Mouse (Mus musculus) limb, embryonic 14.5 days (tissue): ENCODE data around the gene Gm37240. TPM values are rescaled to one million over a fixed set of nuclear protein-coding genes. Genes with fewer than 3 reads are reported as not detected.

ENCODE experiments used
- ATAC-seq: fragments of 200-750 bp; cut with Nextera tagmentation; 2 replicates; pipeline ENCODE4 v1.8.0; 2017; ENCODE audit warnings: low read depth, moderate number of reproducible peaks, moderate TSS enrichment; ENCODE audit not compliant: low FRiP score
- DNase-seq: peaks from one replicate; pipeline ENCODE4 v3.0.0-alpha.2; 2015; ENCODE audit warnings: low spot score
- H3K27ac ChIP-seq: fragments of 300-500 bp; sonication (generic); replicated peaks from 2 replicates; pipeline ENCODE4 v1.5.1; 2014; ENCODE audit warnings: low read depth, mild to moderate bottlenecking, low read length, moderate library complexity, mixed read lengths
- H3K27me3 ChIP-seq: fragments of 300-500 bp; sonication (generic); 2 replicates; pipeline ENCODE4 v1.6.1; 2014; ENCODE audit warnings: low read length, mixed read lengths; ENCODE audit not compliant: control insufficient read depth, insufficient read depth
- H3K36me3 ChIP-seq: fragments of 300-500 bp; sonication (generic); 2 replicates; pipeline ENCODE4 v1.6.1; 2014; ENCODE audit warnings: mild to moderate bottlenecking, low read length, moderate library complexity, mixed read lengths; ENCODE audit not compliant: control insufficient read depth, insufficient read depth
- H3K4me1 ChIP-seq: fragments of 300-500 bp; sonication (generic); 2 replicates; pipeline ENCODE4 v1.6.1; 2014; ENCODE audit warnings: antibody characterized with exemption, low read length, mixed read lengths; ENCODE audit not compliant: control insufficient read depth, insufficient read depth
- H3K4me2 ChIP-seq: fragments of 300-500 bp; sonication (generic); replicated peaks from 2 replicates; pipeline ENCODE4 v1.6.1; 2014; ENCODE audit warnings: low read depth, mild to moderate bottlenecking, low read length, moderate library complexity; ENCODE audit not compliant: severe bottlenecking
- H3K4me3 ChIP-seq: fragments of 300-500 bp; sonication (generic); replicated peaks from 2 replicates; pipeline ENCODE4 v1.5.1; 2014; ENCODE audit warnings: low read length
- H3K9ac ChIP-seq: fragments of 300-500 bp; sonication (generic); 2 replicates; pipeline ENCODE4 v1.6.1; 2014; ENCODE audit warnings: mild to moderate bottlenecking, low read depth, low read length, moderate library complexity; ENCODE audit not compliant: severe bottlenecking
- H3K9me3 ChIP-seq: fragments of 300-500 bp; sonication (generic); 2 replicates; pipeline ENCODE4 v1.6.1; 2016; ENCODE audit warnings: low read length; ENCODE audit not compliant: control insufficient read depth
- POLR2A ChIP-seq: fragments of 200-500 bp; IDR thresholded peaks from 2 replicates; pipeline ENCODE4 v1.8.0; 2012; ENCODE audit warnings: inconsistent platforms, mild to moderate bottlenecking, moderate library complexity, borderline replicate concordance; ENCODE audit not compliant: insufficient read depth, insufficient read length; ENCODE audit errors: extremely low read depth
- WGBS: fragments of 180-500 bp; shearing (Covaris S2); extraction: QIAGEN DNeasy Blood & Tissue Kit; methylation state at CpG from one replicate; pipeline ENCODE4 v1.1.7; 2014; 5-methylcytosine and 5-hydroxymethylcytosine counted together
- polyA plus RNA-seq, 2 experiments: library from polyadenylated mRNA; depleted of rRNA in 1 of 2; stranded (reverse) in 1 of 2; unstranded in 1 of 2; fragments of >200 nt; fragmentation: Nextera tagmentation in 1 of 2; extraction: Ambion mirVana in 1 of 2; gene quantifications; 2 replicates each; pipeline versions ENCODE4 v1.2.1 to v1.2.3; 2012 to 2014

The Gm37240 gene
- polyA plus RNA-seq, 2 experiments = 2.0 to 13.4 TPM

DNA sequence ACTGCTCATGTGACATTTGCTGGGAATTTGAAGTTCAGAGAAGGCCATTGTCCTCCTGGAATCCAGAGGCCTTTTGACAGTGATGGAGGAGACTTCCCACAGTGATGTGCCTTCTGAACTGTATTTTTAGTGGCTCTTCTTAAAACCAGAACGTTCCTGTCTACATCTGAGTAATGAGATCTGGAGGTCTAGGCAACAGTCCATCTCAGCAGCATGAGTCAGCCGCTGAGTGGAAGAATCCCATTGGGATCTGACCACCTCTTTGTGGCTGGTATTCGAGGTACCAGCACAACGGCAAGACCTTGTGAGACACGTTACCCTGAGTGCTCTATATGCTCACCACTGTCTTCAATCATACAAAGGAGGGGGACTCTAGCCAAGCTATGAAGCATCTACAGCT is 723.9 kb downstream of the Gm37240 start:
- DNase-seq (no peak), ATAC-seq (no peak)
- no peaks in the 10 kb centered on the region for H3K36me3 ChIP-seq
- no peaks in the 10 kb centered on the region for H3K27me3 ChIP-seq
- no peak for TF ChIP-seq POLR2A
- no peak overlapping the region for H3K27ac ChIP-seq
- H3K4me2 ChIP-seq = no peak overlapping the region
- H3K9ac ChIP-seq = no peak overlapping the region
- H3K4me1 ChIP-seq = no peaks in the 10 kb centered on the region
- WGBS = 86% methylated on average over 5 of the region's 5 CpGs
- H3K4me3 ChIP-seq = no peak overlapping the region
- no peaks in the 10 kb centered on the region for H3K9me3 ChIP-seq

DNA sequence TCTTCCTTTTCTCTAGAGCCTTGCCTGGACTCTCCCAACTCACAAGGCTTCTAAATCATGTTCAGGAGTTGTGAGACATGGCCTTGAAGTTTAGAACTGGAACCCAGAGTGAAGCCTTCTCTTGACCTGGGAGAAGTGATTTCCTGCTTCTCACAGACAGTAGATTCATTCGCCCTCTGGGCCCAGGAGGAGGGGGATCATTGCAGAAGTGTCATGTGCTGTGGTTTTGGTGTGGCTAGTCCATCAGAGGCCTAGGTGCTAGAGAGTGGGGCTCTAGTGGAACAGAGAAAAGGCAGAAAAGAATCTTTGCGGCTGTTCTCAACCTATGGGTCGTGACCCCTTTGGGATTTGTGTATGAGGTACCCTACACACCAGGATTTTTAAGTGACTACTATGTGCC is 724.9 kb downstream of the Gm37240 start:
- Histone ChIP-seq H3K9ac (no peak overlapping the region), H3K4me2 (no peak overlapping the region), H3K36me3 (no peaks in the 10 kb centered on the region), H3K9me3 (no peaks in the 10 kb centered on the region), H3K4me3 (no peak overlapping the region), H3K4me1 (no peaks in the 10 kb centered on the region), H3K27ac (no peak overlapping the region), H3K27me3 (no peaks in the 10 kb centered on the region)
- 92% methylated on average over 3 of the region's 3 CpGs for WGBS
- no peak for ATAC-seq
- DNase-seq = no peak
- no peak for TF ChIP-seq POLR2A

DNA sequence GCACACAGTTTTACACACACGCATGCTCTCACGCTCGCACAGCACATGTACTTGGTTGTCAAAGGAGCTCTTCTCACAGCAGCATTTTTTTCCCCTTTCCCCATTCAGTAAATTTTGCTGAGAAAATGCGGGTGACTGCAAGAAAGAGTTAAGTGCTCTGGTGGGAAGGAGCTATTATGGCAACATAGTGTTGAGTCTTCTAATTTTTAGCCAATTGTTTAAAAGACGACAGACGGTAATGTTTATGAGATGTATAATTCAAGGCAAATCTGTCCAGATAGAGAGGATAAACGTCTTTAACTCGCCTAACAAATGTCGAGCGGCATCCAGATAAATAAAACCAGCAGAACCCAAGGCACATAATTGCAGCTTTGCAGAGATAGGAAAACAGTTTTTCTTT is 726.5 kb downstream of the Gm37240 start:
- DNase-seq (no peak), ATAC-seq (no peak)
- Histone ChIP-seq H3K36me3 (no peaks in the 10 kb centered on the region), H3K27ac (no peak overlapping the region), H3K27me3 (no peaks in the 10 kb centered on the region), H3K9ac (no peak overlapping the region), H3K4me3 (no peak overlapping the region), H3K4me1 (no peaks in the 10 kb centered on the region), H3K4me2 (no peak overlapping the region), H3K9me3 (no peaks in the 10 kb centered on the region)
- 71% methylated on average over 10 of the region's 10 CpGs for WGBS
- TF ChIP-seq POLR2A = no peak

DNA sequence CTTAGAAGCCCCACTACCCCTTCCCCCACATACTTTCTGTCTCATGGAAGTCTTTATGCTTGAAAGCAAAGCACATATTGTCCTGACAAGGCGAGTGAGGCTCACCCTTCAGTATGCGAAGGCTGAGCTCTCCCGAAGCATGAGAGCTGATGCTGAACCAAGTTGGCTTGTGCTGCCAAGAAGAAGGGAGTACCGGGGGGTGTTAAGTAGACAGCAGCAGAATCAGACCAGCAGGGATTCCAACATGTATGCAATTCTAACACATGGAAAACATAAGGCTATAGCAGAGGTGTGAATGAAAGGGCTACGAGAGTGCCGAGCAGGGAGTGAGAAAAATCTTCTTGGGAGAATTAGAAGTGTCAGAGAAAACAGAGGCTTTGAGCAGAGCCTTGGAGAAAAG is 727.7 kb downstream of the Gm37240 start:
- Histone ChIP-seq H3K9me3 (no peaks in the 10 kb centered on the region), H3K36me3 (no peaks in the 10 kb centered on the region), H3K27ac (no peak overlapping the region), H3K4me3 (no peak overlapping the region), H3K4me1 (no peaks in the 10 kb centered on the region), H3K4me2 (no peak overlapping the region), H3K9ac (no peak overlapping the region), H3K27me3 (no peaks in the 10 kb centered on the region)
- ATAC-seq (no peak), DNase-seq (no peak)
- WGBS = 59% methylated on average over 6 of the region's 6 CpGs
- no peak for TF ChIP-seq POLR2A

DNA sequence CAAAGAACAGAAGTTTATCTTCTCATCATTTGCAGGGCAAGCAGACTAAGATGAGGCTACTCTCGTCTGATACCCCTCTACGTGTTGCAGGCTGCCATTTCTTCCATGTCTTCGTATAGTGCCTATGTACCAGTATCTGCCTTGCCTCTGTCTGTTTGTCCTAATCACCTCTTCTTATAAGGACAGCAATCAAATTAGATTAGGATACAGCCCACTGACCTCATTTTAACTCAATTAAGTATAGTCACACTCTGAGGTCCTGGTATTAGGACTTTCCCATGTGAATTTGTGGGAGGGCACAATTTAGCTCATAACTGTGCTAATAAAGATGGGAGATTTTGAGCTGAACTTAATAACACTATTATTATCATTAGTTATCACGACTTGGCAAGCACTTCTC is 738.5 kb downstream of the Gm37240 start:
- Histone ChIP-seq H3K27me3 (no peaks in the 10 kb centered on the region), H3K27ac (no peak overlapping the region), H3K4me3 (no peak overlapping the region), H3K9ac (no peak overlapping the region), H3K4me2 (no peak overlapping the region), H3K4me1 (no peaks in the 10 kb centered on the region), H3K9me3 (no peaks in the 10 kb centered on the region), H3K36me3 (no peaks in the 10 kb centered on the region)
- DNase-seq = no peak
- no peak for ATAC-seq
- no peak for TF ChIP-seq POLR2A
- WGBS = 71% methylated on average over 4 of the region's 4 CpGs

DNA sequence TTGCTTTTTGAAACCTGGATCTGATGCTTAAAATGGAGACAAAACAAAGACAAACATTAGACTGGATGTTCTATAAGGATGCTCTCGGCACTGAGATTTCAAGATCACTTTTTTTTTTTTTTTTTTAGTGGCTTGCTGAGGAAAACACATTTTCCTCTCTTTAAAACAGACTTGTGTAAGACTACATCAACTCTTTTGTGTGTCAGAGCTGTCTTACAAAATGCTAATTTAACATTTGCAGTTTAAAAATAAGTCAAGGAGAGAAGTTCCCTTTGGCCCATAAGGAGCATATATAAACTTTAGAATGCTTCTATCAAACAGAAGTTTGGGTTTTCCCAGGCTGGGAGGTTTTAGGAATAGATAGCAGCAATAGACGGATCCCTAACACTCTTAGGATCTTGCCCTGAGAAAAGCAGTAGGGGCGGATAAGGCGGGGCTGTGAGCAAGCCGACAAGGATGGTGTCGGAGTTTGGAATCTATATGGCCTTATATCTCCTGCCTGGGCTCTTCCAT is 739.2 kb downstream of the Gm37240 start:
- Histone ChIP-seq H3K27me3 (no peaks in the 10 kb centered on the region), H3K4me1 (no peaks in the 10 kb centered on the region), H3K4me3 (no peak overlapping the region), H3K4me2 (no peak overlapping the region), H3K36me3 (no peaks in the 10 kb centered on the region), H3K9ac (no peak overlapping the region), H3K27ac (no peak overlapping the region), H3K9me3 (no peaks in the 10 kb centered on the region)
- no peak for DNase-seq
- ATAC-seq = no peak
- no peak for TF ChIP-seq POLR2A
- WGBS = 90% methylated on average over 6 of the region's 6 CpGs
